Mouse (Mus musculus) NIH3T3 (cell line): Measurements from ENCODE around the gene Grm8.
A peak's percentile ranks its signal among the peaks of the same experiment; 100 is the strongest.

ENCODE experiments used
- DNase-seq: peaks from one replicate; pipeline ENCODE4 v3.0.0-alpha.2; 2012; ENCODE audit warnings: low read depth

Grm8 gene

GRCm38 (mm10) chr6:28135001-28135401 lies at the start of gene Grm8:
Grm8 (minus strand) TSS chr6:28135178.
- DNase-seq = no peak

- no peak for DNase-seq
These were observed 35.0 kb upstream of the Grm8 start for GRCm38 (mm10) chr6:28169851-28170539.

GRCm38 (mm10) chr6:28160399-28160798 lies 25.4 kb upstream of the Grm8 start:
- no peak for DNase-seq

- no peak for DNase-seq
These were observed 11.5 kb upstream of the Grm8 start for GRCm38 (mm10) chr6:28146445-28146844.

- no peak for DNase-seq
These were observed 7.4 kb upstream of the Grm8 start for GRCm38 (mm10) chr6:28142332-28142731.

- DNase-seq = peak; percentile 88
These were observed 644 bp upstream of the Grm8 start for GRCm38 (mm10) chr6:28135411-28136233.

GRCm38 (mm10) chr6:28134251-28134801 lies 652 bp downstream of the Grm8 start:
- no peak for DNase-seq

GRCm38 (mm10) chr6:28133206-28134063 lies 1.5 kb downstream of the Grm8 start:
- DNase-seq = peak; percentile 61

GRCm38 (mm10) chr6:28132056-28132455 lies 2.9 kb downstream of the Grm8 start:
- DNase-seq = no peak

- no peak for DNase-seq
These were observed 6.1 kb downstream of the Grm8 start for GRCm38 (mm10) chr6:28128871-28129270.

GRCm38 (mm10) chr6:28115519-28115918 lies 19.5 kb downstream of the Grm8 start:
- no peak for DNase-seq

- DNase-seq = no peak
These were observed 20.1 kb downstream of the Grm8 start for GRCm38 (mm10) chr6:28114916-28115315.

- no peak for DNase-seq
These were observed 23.4 kb downstream of the Grm8 start for GRCm38 (mm10) chr6:28111551-28111950.

GRCm38 (mm10) chr6:28102608-28103316 lies 32.2 kb downstream of the Grm8 start:
- DNase-seq = no peak

GRCm38 (mm10) chr6:28100001-28100400 lies 35.0 kb downstream of the Grm8 start:
- DNase-seq = no peak

- DNase-seq = no peak
These were observed 42.5 kb downstream of the Grm8 start for GRCm38 (mm10) chr6:28092511-28092910.

- DNase-seq = no peak
These were observed 43.1 kb downstream of the Grm8 start for GRCm38 (mm10) chr6:28091836-28092235.

GRCm38 (mm10) chr6:28090981-28091380 lies 44.0 kb downstream of the Grm8 start:
- no peak for DNase-seq

GRCm38 (mm10) chr6:28075534-28075933 lies 59.4 kb downstream of the Grm8 start:
- no peak for DNase-seq

- DNase-seq = no peak
These were observed 60.5 kb downstream of the Grm8 start for GRCm38 (mm10) chr6:28074470-28074869.

GRCm38 (mm10) chr6:28051966-28052365 lies 83.0 kb downstream of the Grm8 start:
- DNase-seq = no peak
